In the genomic region with DNA sequence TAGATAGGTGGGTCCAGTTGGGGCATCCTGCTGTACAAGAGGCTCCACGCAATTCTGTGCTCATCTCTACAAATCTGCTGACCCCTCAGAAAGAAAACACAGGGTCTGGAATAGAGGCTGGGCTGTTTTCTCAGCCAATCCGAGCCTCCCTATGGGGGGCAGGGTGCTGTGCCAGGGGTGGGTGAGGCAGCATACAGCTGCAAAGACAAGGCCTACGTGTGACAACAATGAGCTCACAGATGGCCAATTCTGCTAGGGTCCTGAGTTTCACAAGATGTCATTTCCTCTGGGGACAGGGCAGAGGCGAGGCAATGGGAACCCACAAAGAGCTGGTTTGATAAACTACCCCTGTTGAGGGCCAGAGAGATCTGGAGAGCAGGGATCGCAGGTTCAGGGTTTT, we compare ENCODE assay signal across 11 mouse cellular contexts. TPM values are rescaled to one million over a fixed set of nuclear protein-coding genes. Genes with fewer than 3 reads are reported as not detected.
DNase-seq lines count a peak whose midpoint lies in the region; ATAC-seq and TF ChIP-seq lines count a peak whose summit lies in the region.
"Had no signal": no experiment of that assay in that cellular context is flagged by ENCODE, and none has a peak within 500 bp of the region (broad histone marks: within the 10 kb centered on the region; RNA-seq: fewer than 3 reads in every experiment).

No protein-coding gene starts in this region.

- no peaks in the 10 kb centered on the region for H3K9me3 ChIP-seq in ES-Bruce4 (replicated peaks; ENCODE audit: control insufficient read depth, insufficient read depth, low read length, poor library complexity, severe bottlenecking)
- no peaks in the 10 kb centered on the region for H3K9me3 ChIP-seq in forebrain, embryonic 15.5 days
- no peaks in the 10 kb centered on the region for H3K9me3 ChIP-seq in midbrain, embryonic 14.5 days (ENCODE audit: control insufficient read depth, low read length)

- intact Hi-C loops in heart, adult 2 months (cut with DNase I): no loop called here

- DNase-seq in heart, adult 2 months: no peak
- DNase-seq in heart, adult 9 months (ENCODE audit: low spot score in 2 of 2): no peak
- peak; percentile 67 for DNase-seq in midbrain, embryonic 14.5 days
- no peak for DNase-seq in right cerebral cortex, adult 18-20 months
- DNase-seq in testis, postnatal 14 days (ENCODE audit: low spot score): no peak
- DNase-seq in right cerebral cortex, postnatal 25 days: no peak
- DNase-seq: adrenal gland, postnatal 10 days had no signal

- H3K9ac ChIP-seq in heart, adult 2 months (ENCODE audit: low read depth, low read length): peak overlapping the region; percentile 32
- H3K9ac ChIP-seq in ES-Bruce4 (ENCODE audit: low read depth, poor library complexity, severe bottlenecking): no peak overlapping the region
- H3K9ac ChIP-seq in forebrain, embryonic 15.5 days (replicated peaks): peak overlapping the region; percentile 37; the same call in 1 of the 2 replicates
- H3K9ac ChIP-seq in midbrain, embryonic 14.5 days (replicated peaks; ENCODE audit: low read length): peak overlapping the region; percentile 44; the same call in 1 of the 2 replicates
- H3K9ac ChIP-seq: liver, embryonic 14.5 days had no signal

- TF ChIP-seq POLR2A in heart, adult 2 months (IDR thresholded peaks at IDR 0.05; ENCODE audit: insufficient read depth, low read depth, low read length): no peak
- no peak for TF ChIP-seq POLR2A in ES-Bruce4 (IDR thresholded peaks at IDR 0.05; ENCODE audit: insufficient read depth, low read length)

- H3K4me2 ChIP-seq in forebrain, embryonic 15.5 days (replicated peaks): peak overlapping the region; percentile 31
- peak overlapping the region; percentile 53 for H3K4me2 ChIP-seq in midbrain, embryonic 14.5 days (ENCODE audit: low read length)

- TF ChIP-seq EP300 in heart, adult 2 months (IDR thresholded peaks at IDR 0.05; ENCODE audit: insufficient read depth, low read depth, low read length): no peak
- 0 out of 2 replicates have a peak, but pooled peaks have one; percentile 8 for TF ChIP-seq EP300 in ES-Bruce4 (IDR thresholded peaks at IDR 0.05; ENCODE audit: insufficient read depth, low read depth, low read length)

- 45% methylated on average over 5 of the region's 5 CpGs for WGBS in heart, adult 2 months
- 10% methylated on average over 5 of the region's 5 CpGs for WGBS in forebrain, embryonic 15.5 days
- 23% methylated on average over 5 of the region's 5 CpGs for WGBS in midbrain, embryonic 14.5 days

- H3K27ac ChIP-seq in heart, adult 2 months: peak overlapping the region; percentile 83
- no peak overlapping the region for H3K27ac ChIP-seq in ES-Bruce4 (ENCODE audit: insufficient read depth, low read length)
- peak overlapping the region; percentile 92 for H3K27ac ChIP-seq in forebrain, embryonic 15.5 days (replicated peaks)
- peak overlapping the region; percentile 73 for H3K27ac ChIP-seq in midbrain, embryonic 14.5 days (replicated peaks; ENCODE audit: low read depth, low read length)
- H3K27ac ChIP-seq: liver, embryonic 14.5 days had no signal

- no peaks in the 10 kb centered on the region for H3K79me2 ChIP-seq in heart, adult 2 months (replicated peaks; ENCODE audit: control insufficient read depth, insufficient read depth, low read length)

- TF ChIP-seq CTCF in heart, adult 2 months (IDR thresholded peaks at IDR 0.05): no peak
- no peak for TF ChIP-seq CTCF in ES-Bruce4 (IDR thresholded peaks at IDR 0.05; ENCODE audit: low read depth, low read length)

- peaks cover 10% of the 10 kb centered on the region for H3K4me1 ChIP-seq in heart, adult 2 months (ENCODE audit: control insufficient read depth, insufficient read depth, low read length)
- peaks cover 17% of the 10 kb centered on the region for H3K4me1 ChIP-seq in ES-Bruce4 (ENCODE audit: control insufficient read depth, insufficient read depth, low read length)
- peaks cover 37% of the 10 kb centered on the region for H3K4me1 ChIP-seq in forebrain, embryonic 15.5 days
- H3K4me1 ChIP-seq in midbrain, embryonic 14.5 days (ENCODE audit: control insufficient read depth, insufficient read depth, low read length): peaks cover 26% of the 10 kb centered on the region

- peak; percentile 59 for ATAC-seq in forebrain, embryonic 15.5 days (replicated peaks)
- peak; percentile 53 for ATAC-seq in midbrain, embryonic 14.5 days (ENCODE audit: low FRiP score, low TSS enrichment)
- ATAC-seq: CD4-positive, CD25-positive, alpha-beta regulatory T cell, adult 4 months had no signal

- no peaks in the 10 kb centered on the region for H3K27me3 ChIP-seq in heart, adult 2 months (ENCODE audit: control insufficient read depth, insufficient read depth, low read length)
- H3K27me3 ChIP-seq in ES-Bruce4 (ENCODE audit: control insufficient read depth, insufficient read depth, low read length, poor library complexity, severe bottlenecking): no peaks in the 10 kb centered on the region
- H3K27me3 ChIP-seq in forebrain, embryonic 15.5 days: no peaks in the 10 kb centered on the region
- no peaks in the 10 kb centered on the region for H3K27me3 ChIP-seq in midbrain, embryonic 14.5 days (ENCODE audit: control insufficient read depth, insufficient read depth, low read length)

- H3K4me3 ChIP-seq in heart, adult 2 months: no peak overlapping the region
- no peak overlapping the region for H3K4me3 ChIP-seq in ES-Bruce4 (ENCODE audit: low read depth, low read length)
- no peak overlapping the region for H3K4me3 ChIP-seq in forebrain, embryonic 15.5 days
- H3K4me3 ChIP-seq in midbrain, embryonic 14.5 days (replicated peaks; ENCODE audit: low read depth, low read length): no peak overlapping the region

- peaks cover 2% of the 10 kb centered on the region; the same call in 1 of the 2 replicates for H3K36me3 ChIP-seq in heart, adult 2 months (ENCODE audit: control insufficient read depth, insufficient read depth, low read length)
- H3K36me3 ChIP-seq in ES-Bruce4 (ENCODE audit: control insufficient read depth, insufficient read depth, low read length, poor library complexity, severe bottlenecking): no peaks in the 10 kb centered on the region
- H3K36me3 ChIP-seq in forebrain, embryonic 15.5 days: no peaks in the 10 kb centered on the region
- no peaks in the 10 kb centered on the region for H3K36me3 ChIP-seq in midbrain, embryonic 14.5 days (ENCODE audit: control insufficient read depth, insufficient read depth, low read length)

RNA-seq across cellular contexts. Expression of gene Ddit4, which starts 6.8 kb away (rescaled TPM):
- total RNA-seq in heart, adult 2 months (2021): 100 to 1,000 TPM in 1 of 2 experiments, 10 to 100 TPM in 1; 70.7 to 219 TPM
- polyA plus RNA-seq in heart, adult 2 months (2012; rRNA removed): 48.0 and 55.5 TPM in 2 replicates
- 172 and 176 TPM in 2 replicates for polyA plus RNA-seq in ES-Bruce4 (2011; ENCODE audit: insufficient read depth, insufficient read length, low read depth, missing spikeins)
- polyA plus RNA-seq in forebrain, embryonic 15.5 days (2015; fragmentation: Nextera tagmentation; extraction: Ambion mirVana): 90.0 and 92.5 TPM in 2 replicates
- polyA plus RNA-seq in midbrain, embryonic 14.5 days (2014; fragmentation: Nextera tagmentation; extraction: Ambion mirVana): 6.2 and 7.3 TPM in 2 replicates

RNA-seq across cellular contexts. Expression of gene Ascc1, which starts 44.1 kb away (rescaled TPM):
- total RNA-seq in heart, adult 2 months (2021): 10 to 100 TPM; 20.5 to 24.1 TPM
- 22.5 and 36.6 TPM in 2 replicates for polyA plus RNA-seq in heart, adult 2 months (2012; rRNA removed)
- polyA plus RNA-seq in ES-Bruce4 (2011; ENCODE audit: insufficient read depth, insufficient read length, low read depth, missing spikeins): 52.9 and 53.7 TPM in 2 replicates
- 47.9 and 48.9 TPM in 2 replicates for polyA plus RNA-seq in forebrain, embryonic 15.5 days (2015; fragmentation: Nextera tagmentation; extraction: Ambion mirVana)
- 48.2 and 48.4 TPM in 2 replicates for polyA plus RNA-seq in midbrain, embryonic 14.5 days (2014; fragmentation: Nextera tagmentation; extraction: Ambion mirVana)

RNA-seq across cellular contexts. Expression of gene Anapc16, which starts 44.5 kb away (rescaled TPM):
- total RNA-seq in heart, adult 2 months (2021): 10 to 100 TPM; 58.6 to 70.1 TPM
- polyA plus RNA-seq in heart, adult 2 months (2012; rRNA removed): 90.3 and 103 TPM in 2 replicates
- 22.7 and 24.4 TPM in 2 replicates for polyA plus RNA-seq in ES-Bruce4 (2011; ENCODE audit: insufficient read depth, insufficient read length, low read depth, missing spikeins)
- polyA plus RNA-seq in forebrain, embryonic 15.5 days (2015; fragmentation: Nextera tagmentation; extraction: Ambion mirVana): 117 TPM in 2 replicates
- 97.2 and 105 TPM in 2 replicates for polyA plus RNA-seq in midbrain, embryonic 14.5 days (2014; fragmentation: Nextera tagmentation; extraction: Ambion mirVana)
